Mouse (Mus musculus): ENCODE data around the gene Klk1b27.
"Not testable (repeated sequence)": the region's sequence is repeated elsewhere in the genome, so short reads cannot be mapped to it uniquely, and the experiment has no call there.

The Klk1b27 gene

GRCm38 (mm10) chr7:44051990-44052389, at the start of gene Klk1b27:
Gene Klk1b27, plus strand, starts transcription at chr7:44052290.
- not testable (repeated sequence) for DNase-seq (ENCODE audit: low read depth, low spot score)

- DNase-seq (ENCODE audit: low read depth, low spot score) = no peak
These were observed 47.2 kb upstream of the Klk1b27 start for GRCm38 (mm10) chr7:44004847-44005246.

GRCm38 (mm10) chr7:44011868-44012267, 40.2 kb upstream of the Klk1b27 start, which contains the start of gene Klk1b26:
Gene Klk1b26, plus strand, starts transcription at chr7:44012168.
- not testable (repeated sequence) for DNase-seq (ENCODE audit: low read depth, low spot score)

DNA sequence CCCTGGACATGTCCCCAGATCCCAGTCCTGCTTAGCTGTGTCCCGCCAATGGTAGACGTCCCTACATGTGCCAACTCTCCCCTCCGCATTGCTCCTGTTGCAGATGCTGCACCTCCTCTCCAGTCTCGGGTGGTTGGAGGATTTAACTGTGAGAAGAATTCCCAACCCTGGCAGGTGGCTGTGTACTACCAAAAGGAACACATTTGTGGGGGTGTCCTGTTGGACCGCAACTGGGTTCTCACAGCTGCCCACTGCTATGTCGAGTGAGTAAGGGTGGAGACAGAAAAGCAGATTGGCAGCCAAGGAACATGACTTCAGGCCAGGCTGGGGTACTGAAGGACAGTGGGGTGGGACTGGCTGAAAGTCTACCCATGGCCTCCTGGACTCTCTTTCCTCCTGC, 37.4 kb upstream of the Klk1b27 start:
- peak; percentile 43 for DNase-seq (ENCODE audit: low read depth, low spot score)

GRCm38 (mm10) chr7:44015071-44015470, 37.0 kb upstream of the Klk1b27 start:
- DNase-seq (ENCODE audit: low read depth, low spot score) = peak; percentile 41

- DNase-seq (ENCODE audit: low read depth, low spot score) = no peak
These were observed 20.0 kb downstream of the Klk1b27 start for GRCm38 (mm10) chr7:44072117-44072516.

DNA sequence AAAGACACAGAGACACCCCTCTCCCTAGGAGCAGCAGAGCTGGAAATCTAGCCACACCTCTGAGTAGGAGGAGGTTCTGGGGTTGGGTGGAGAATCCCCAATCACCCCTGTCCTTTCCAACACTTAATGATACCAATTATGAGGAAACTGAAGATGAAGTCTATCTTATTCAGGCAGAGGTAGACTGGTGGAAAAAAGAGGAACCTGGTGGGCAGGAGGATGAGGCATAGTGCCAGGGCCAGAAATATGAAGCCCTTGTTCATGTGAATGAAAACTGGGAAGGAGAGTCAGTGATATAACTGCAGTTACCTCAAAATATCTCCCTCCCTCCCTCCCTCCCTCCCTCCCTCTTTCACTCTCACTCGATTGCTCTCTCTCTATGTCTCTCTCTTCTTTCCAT, 25.6 kb downstream of the Klk1b27 start:
- DNase-seq (ENCODE audit: low read depth, low spot score) = no peak

GRCm38 (mm10) chr7:44096111-44096510, 44.0 kb downstream of the Klk1b27 start:
- no peak for DNase-seq (ENCODE audit: low read depth, low spot score)

- not testable (repeated sequence) for DNase-seq (ENCODE audit: low read depth, low spot score)
These were observed 49.9 kb downstream of the Klk1b27 start, which contains the start of gene Klk1b21 for GRCm38 (mm10) chr7:44102028-44102427. Gene Klk1b21, plus strand, starts transcription at chr7:44102328.

All from brain, adult 2 months (tissue).